Mouse (Mus musculus) megakaryocyte, embryonic 14.5 days (primary cell): ENCODE results near the gene Ubn1.

Experiments
- FLI1 ChIP-seq: IDR thresholded peaks from 2 replicates; pipeline ENCODE4 v1.6.1; 2012; ENCODE audit warnings: low read length, inconsistent platforms, mixed read lengths
- GATA1 ChIP-seq: IDR thresholded peaks from 3 replicates; pipeline ENCODE4 v1.6.1; 2012; ENCODE audit warnings: mixed read lengths, low read length, inconsistent platforms, borderline replicate concordance

- TF ChIP-seq GATA1: no peak
- no peak for TF ChIP-seq FLI1
Observed at GRCm38 (mm10) chr16:5123476-5123875, 73.6 kb downstream of the Ubn1 start.
